Mouse (Mus musculus) cortical plate, adult 2 months (tissue): ENCODE results near the gene Arhgap23.

ENCODE experiments used
- CTCF ChIP-seq: fragments of 200-500 bp; IDR thresholded peaks from 2 replicates; pipeline ENCODE4 v1.5.1; 2011; ENCODE audit warnings: mild to moderate bottlenecking, control low read depth, low read length; ENCODE audit not compliant: insufficient read depth; ENCODE audit errors: extremely low read depth
- POLR2A ChIP-seq: fragments of 200-500 bp; IDR thresholded peaks from 2 replicates; pipeline ENCODE4 v1.6.1; 2011; ENCODE audit warnings: mild to moderate bottlenecking, low read length, control low read depth; ENCODE audit not compliant: insufficient read depth; ENCODE audit errors: extremely low read depth

GRCm38 (mm10) chr11:97434121-97434520, 18.8 kb downstream of the Arhgap23 start:
- TF ChIP-seq CTCF (no peak), POLR2A (no peak)
